Mouse (Mus musculus) forebrain, embryonic 13.5 days (tissue): ENCODE measurements at regions not wholly inside any gene's neighbourhood (a gene's known extent, or its start where the extent isn't known, plus 50 kb on each side); places are given as distances from the start of the nearest gene placed in this dataset.

Experiments
- ATAC-seq: fragments of 200-750 bp; cut with Nextera tagmentation; 2 replicates; pipeline ENCODE4 v1.8.0; 2017
- H3K27ac ChIP-seq: fragments of 300-500 bp; sonication (generic); 2 replicates; pipeline ENCODE4 v1.5.1; 2015; ENCODE audit warnings: inconsistent platforms, mild to moderate bottlenecking, moderate library complexity
- H3K27me3 ChIP-seq: fragments of 300-500 bp; sonication (generic); 2 replicates; pipeline ENCODE4 v1.6.1; 2015; ENCODE audit warnings: mild to moderate bottlenecking, inconsistent platforms
- H3K36me3 ChIP-seq: fragments of 300-500 bp; sonication (generic); 2 replicates; pipeline ENCODE4 v1.6.1; 2015; ENCODE audit warnings: mild to moderate bottlenecking, inconsistent platforms; ENCODE audit not compliant: poor library complexity, severe bottlenecking
- H3K4me1 ChIP-seq: fragments of 300-500 bp; sonication (generic); 2 replicates; pipeline ENCODE4 v1.6.1; 2015; ENCODE audit warnings: inconsistent platforms
- H3K4me2 ChIP-seq: fragments of 300-500 bp; sonication (generic); 2 replicates; pipeline ENCODE4 v1.6.1; 2015; ENCODE audit warnings: inconsistent platforms, mild to moderate bottlenecking, moderate library complexity
- H3K4me3 ChIP-seq: fragments of 300-500 bp; sonication (generic); 2 replicates; pipeline ENCODE4 v1.5.1; 2015; ENCODE audit warnings: mild to moderate bottlenecking, inconsistent platforms
- H3K9ac ChIP-seq: fragments of 300-500 bp; sonication (generic); 2 replicates; pipeline ENCODE4 v1.6.1; 2015; ENCODE audit warnings: mild to moderate bottlenecking, inconsistent platforms
- H3K9me3 ChIP-seq: fragments of 300-500 bp; sonication (generic); replicated peaks from 2 replicates; pipeline ENCODE4 v1.6.1; 2016; ENCODE audit warnings: inconsistent platforms
- WGBS: fragments of 180-500 bp; shearing (Covaris S2); methylation state at CpG from one replicate; pipeline ENCODE4 v1.1.7; 2015; 5-methylcytosine and 5-hydroxymethylcytosine counted together

DNA sequence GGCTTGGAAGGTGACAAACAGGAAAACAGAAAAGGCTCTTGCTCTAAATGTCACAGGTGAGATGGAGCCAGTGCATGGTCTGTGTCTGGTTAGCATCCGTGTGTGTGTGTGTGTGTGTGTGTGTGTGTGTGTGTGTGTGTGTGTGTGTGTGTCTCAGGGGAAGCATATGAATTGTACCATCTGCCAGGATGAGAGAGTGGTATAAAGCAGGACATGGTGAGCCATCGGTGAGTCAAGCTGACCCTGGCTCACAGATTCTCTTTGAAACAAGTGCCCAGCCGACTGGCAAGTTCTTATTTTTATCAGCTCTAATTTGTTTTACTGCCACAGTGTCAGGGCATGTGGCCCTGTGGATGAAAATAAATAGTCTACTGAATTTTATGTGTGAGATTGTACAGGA is 153.6 kb upstream of the Phyhipl start:
- no peaks in the 10 kb centered on the region for H3K27me3 ChIP-seq
- no peak overlapping the region for H3K4me3 ChIP-seq
- 80% methylated on average over 3 of the region's 3 CpGs for WGBS
- H3K9me3 ChIP-seq = no peaks in the 10 kb centered on the region
- no peak overlapping the region for H3K4me2 ChIP-seq
- H3K36me3 ChIP-seq = no peaks in the 10 kb centered on the region
- no peak overlapping the region for H3K9ac ChIP-seq
- no peak overlapping the region for H3K27ac ChIP-seq
- no peak for ATAC-seq
- H3K4me1 ChIP-seq = peaks cover 6% of the 10 kb centered on the region; the same call in 1 of the 2 replicates

DNA sequence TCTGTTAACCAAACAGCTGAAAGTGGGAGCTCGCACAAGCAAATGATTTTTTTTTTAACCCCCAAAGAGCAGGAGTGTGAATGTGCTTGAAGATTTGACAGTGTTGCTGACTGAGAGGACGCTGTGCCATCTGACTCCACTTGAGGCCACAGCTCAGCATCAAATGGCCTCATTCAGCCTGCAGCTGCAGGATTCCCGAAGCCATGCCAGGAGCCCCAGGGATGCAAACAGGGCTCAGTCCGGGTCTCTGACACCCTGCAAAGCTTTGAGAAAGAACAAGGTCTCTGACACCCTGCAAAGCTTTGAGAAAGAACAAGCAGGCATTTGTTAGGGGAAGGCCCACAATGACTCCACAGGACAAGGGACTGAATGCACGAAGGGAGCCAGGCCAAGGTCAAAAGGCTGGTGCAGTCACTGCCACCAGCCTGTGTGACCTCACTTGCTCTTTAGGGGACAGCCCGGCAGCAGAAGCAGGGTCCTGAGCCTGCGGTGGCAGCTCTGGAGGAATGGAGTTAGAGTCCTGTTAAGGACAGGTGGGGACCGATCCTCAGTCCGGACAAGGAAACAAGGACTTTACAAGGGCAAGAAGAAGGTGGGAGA is 151.1 kb upstream of the Phyhipl start:
- H3K9me3 ChIP-seq = no peaks in the 10 kb centered on the region
- 0 out of 2 replicates have a peak, but pooled peaks have one; percentile 51 for ATAC-seq
- H3K4me1 ChIP-seq = peaks cover 6% of the 10 kb centered on the region; the same call in 1 of the 2 replicates
- 38% methylated on average over 9 of the region's 9 CpGs for WGBS
- no peak overlapping the region for H3K4me3 ChIP-seq
- no peak overlapping the region for H3K9ac ChIP-seq
- no peak overlapping the region for H3K27ac ChIP-seq
- no peaks in the 10 kb centered on the region for H3K27me3 ChIP-seq
- H3K4me2 ChIP-seq = no peak overlapping the region
- H3K36me3 ChIP-seq = no peaks in the 10 kb centered on the region

DNA sequence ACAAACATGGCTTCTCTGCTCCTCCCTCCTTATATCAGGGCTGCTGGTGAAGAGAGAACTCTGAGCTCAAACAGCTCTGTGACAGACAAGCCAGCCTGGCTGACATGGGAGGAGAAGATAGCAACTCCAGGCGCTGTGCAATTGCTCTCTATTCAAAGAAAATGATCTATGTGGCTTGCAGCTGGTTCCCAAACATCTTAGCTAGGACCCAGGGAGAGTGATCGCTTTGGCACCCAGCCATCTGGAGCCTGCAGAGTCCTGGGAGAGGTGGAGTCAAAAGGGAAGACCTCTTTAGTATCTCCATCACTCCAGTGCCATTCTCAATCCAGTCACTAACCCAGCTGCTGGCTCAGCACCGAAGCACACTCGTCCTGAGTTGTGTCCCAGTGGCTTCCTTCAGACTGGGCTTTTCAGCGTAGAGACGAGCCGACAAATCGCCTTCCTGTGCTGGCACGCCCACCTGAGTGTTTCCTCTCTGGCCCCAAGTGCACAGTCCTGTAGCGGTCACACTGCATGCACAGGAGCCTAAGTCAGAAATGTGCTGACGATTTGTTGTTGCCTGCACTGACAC is 145.1 kb upstream of the Phyhipl start:
- H3K4me2 ChIP-seq = no peak overlapping the region
- WGBS = 74% methylated on average over 11 of the region's 11 CpGs

DNA sequence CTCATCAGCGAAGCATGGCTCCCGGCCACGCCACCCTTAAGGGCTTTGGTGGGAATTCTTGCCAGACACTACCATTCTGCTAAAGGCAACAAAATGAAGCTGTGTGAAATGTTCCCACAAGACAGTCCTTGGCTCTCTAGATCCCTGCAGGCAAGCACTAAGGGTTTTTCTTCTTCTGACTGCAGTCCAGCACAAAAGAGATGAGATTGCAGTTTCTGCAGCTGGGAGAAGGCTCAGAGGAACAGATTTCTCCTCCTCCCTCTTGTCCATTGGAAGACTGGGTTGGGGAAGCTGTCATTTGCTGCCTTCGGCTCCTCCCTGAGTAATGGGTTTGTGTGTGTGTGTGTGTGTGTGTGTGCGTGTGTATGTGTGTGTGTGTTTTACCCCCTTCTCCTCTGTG is 144.1 kb upstream of the Phyhipl start:
- peak; percentile 48; the same call in 1 of the 2 replicates for ATAC-seq
- peaks cover 11% of the 10 kb centered on the region; the same call in 1 of the 2 replicates for H3K4me1 ChIP-seq
- 95% methylated on average over 5 of the region's 5 CpGs for WGBS
- peak overlapping the region; percentile 20; the same call in 1 of the 2 replicates for H3K27ac ChIP-seq
- no peak overlapping the region for H3K4me2 ChIP-seq
- H3K36me3 ChIP-seq = no peaks in the 10 kb centered on the region
- H3K27me3 ChIP-seq = no peaks in the 10 kb centered on the region
- no peaks in the 10 kb centered on the region for H3K9me3 ChIP-seq
- H3K9ac ChIP-seq = no peak overlapping the region
- H3K4me3 ChIP-seq = no peak overlapping the region

More for the DNA sequence above, 145.1 kb upstream of the Phyhipl start:
- H3K27me3 ChIP-seq = no peaks in the 10 kb centered on the region
- ATAC-seq = peak; percentile 80
- H3K9me3 ChIP-seq = no peaks in the 10 kb centered on the region
- peak overlapping the region; percentile 20 for H3K27ac ChIP-seq
- peak overlapping the region; percentile 8; the same call in 1 of the 2 replicates for H3K9ac ChIP-seq
- H3K36me3 ChIP-seq = no peaks in the 10 kb centered on the region
- peaks cover 11% of the 10 kb centered on the region; the same call in 1 of the 2 replicates for H3K4me1 ChIP-seq
- H3K4me3 ChIP-seq = no peak overlapping the region

DNA sequence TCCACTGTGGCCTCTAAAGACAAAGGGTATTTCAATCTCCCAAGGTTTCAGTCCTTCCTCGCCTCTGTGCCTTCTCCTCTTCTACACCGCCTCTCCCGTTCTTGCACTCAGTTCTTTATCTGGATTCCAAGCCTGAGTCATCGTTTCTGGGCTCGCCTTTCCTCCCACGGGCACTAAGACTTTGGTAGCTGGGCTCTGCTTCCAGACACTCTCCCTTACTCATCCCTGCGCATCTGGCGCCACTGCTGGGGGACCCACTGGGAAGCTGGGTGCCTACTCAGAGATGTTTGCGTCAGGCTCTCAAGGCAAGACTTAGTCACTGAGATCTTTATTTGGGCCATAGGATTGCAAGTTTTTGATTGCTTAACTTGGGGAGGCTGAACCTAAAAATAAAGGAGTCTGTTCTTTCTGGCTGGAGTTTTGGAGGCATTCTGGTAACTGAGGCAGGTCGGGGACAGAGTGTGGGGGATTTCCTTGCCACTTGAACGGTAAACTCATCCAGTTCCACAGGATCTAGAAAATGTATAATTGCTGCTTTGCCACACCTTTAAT is 143.5 kb upstream of the Phyhipl start:
- H3K9me3 ChIP-seq = no peaks in the 10 kb centered on the region
- H3K9ac ChIP-seq = no peak overlapping the region
- peaks cover 11% of the 10 kb centered on the region; the same call in 1 of the 2 replicates for H3K4me1 ChIP-seq
- no peak for ATAC-seq
- no peaks in the 10 kb centered on the region for H3K27me3 ChIP-seq
- H3K4me3 ChIP-seq = no peak overlapping the region
- 0 out of 2 replicates have a peak overlapping the region, but pooled peaks have one; percentile 20 for H3K27ac ChIP-seq
- no peaks in the 10 kb centered on the region for H3K36me3 ChIP-seq
- no peak overlapping the region for H3K4me2 ChIP-seq
- WGBS = 93% methylated on average over 11 of the region's 11 CpGs

DNA sequence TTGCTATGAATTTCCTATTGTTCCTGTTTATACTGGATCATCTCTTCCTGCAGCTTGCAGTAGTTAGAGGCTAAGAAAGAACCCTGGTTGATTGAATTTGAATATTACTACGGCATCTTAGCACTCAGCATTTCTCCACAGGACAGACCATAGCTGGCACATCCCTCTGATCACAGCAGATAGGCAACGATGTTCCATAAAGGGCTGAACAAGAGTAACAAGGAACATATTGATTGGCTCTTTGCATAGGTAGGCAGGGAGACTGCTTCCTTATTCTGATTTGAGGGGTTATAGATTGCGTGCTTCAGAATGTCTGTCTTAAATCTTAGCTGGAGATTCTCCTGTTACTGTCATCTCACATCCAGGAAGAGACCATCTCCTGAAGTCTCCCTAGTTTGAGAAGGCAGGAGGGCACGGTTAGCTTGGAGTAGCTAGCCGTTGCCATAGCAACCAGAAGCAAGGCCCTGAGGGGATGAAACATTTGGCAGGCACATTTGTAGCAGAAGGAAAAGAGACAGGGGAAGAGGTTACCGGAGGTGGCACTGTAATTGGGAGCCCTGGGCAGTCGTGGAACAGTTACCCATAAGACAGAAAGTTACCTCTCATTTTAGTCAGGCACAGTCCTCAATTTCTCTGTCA is 133.2 kb upstream of the Phyhipl start:
- ATAC-seq = peak; percentile 51
- Histone ChIP-seq H3K36me3 (no peaks in the 10 kb centered on the region), H3K27ac (no peak overlapping the region), H3K4me1 (peaks cover 9% of the 10 kb centered on the region), H3K4me3 (no peak overlapping the region), H3K4me2 (no peak overlapping the region), H3K9ac (no peak overlapping the region), H3K9me3 (no peaks in the 10 kb centered on the region), H3K27me3 (no peaks in the 10 kb centered on the region)
- 59% methylated on average over 7 of the region's 7 CpGs for WGBS

DNA sequence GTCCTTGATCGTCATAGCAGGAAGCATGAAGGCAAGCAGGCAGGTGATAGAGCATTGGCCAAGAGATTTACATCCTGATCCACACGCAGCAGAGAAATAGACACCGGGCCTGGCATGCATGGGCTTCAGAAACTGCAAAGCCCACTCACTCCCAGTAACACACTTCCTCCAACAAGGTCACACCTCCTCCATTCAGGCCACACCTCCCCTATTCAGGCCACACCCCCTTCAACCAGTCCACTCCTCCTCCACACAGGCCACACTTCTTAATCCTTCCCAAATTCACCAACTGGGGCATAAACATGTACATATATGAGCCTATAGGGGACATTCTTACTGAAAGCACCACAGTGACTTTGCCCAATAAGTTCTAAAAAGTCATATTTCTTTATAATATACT is 125.3 kb upstream of the Phyhipl start:
- Histone ChIP-seq H3K27me3 (no peaks in the 10 kb centered on the region), H3K9me3 (no peaks in the 10 kb centered on the region), H3K9ac (no peak overlapping the region), H3K4me1 (no peaks in the 10 kb centered on the region), H3K36me3 (no peaks in the 10 kb centered on the region), H3K4me2 (no peak overlapping the region), H3K27ac (no peak overlapping the region), H3K4me3 (no peak overlapping the region)
- no peak; the same call in 1 of the 2 replicates for ATAC-seq
- WGBS = 91% methylated on average over 3 of the region's 3 CpGs

- Histone ChIP-seq H3K9ac (no peak overlapping the region), H3K27ac (no peak overlapping the region), H3K4me3 (no peak overlapping the region), H3K27me3 (no peaks in the 10 kb centered on the region), H3K4me1 (no peaks in the 10 kb centered on the region), H3K9me3 (no peaks in the 10 kb centered on the region), H3K36me3 (no peaks in the 10 kb centered on the region), H3K4me2 (no peak overlapping the region)
- no peak for ATAC-seq
- 73% methylated on average over 11 of the region's 11 CpGs for WGBS
These were observed 122.8 kb upstream of the Phyhipl start for GRCm38 (mm10) chr10:70778596-70778995.

- no peaks in the 10 kb centered on the region for H3K9me3 ChIP-seq
- ATAC-seq = no peak
- no peak overlapping the region for H3K4me2 ChIP-seq
- H3K9ac ChIP-seq = no peak overlapping the region
- no peak overlapping the region for H3K27ac ChIP-seq
- no peak overlapping the region for H3K4me3 ChIP-seq
- WGBS = 75% methylated on average over 2 of the region's 2 CpGs
- H3K36me3 ChIP-seq = no peaks in the 10 kb centered on the region
- H3K4me1 ChIP-seq = no peaks in the 10 kb centered on the region
- no peaks in the 10 kb centered on the region for H3K27me3 ChIP-seq
These were observed 118.8 kb upstream of the Phyhipl start for GRCm38 (mm10) chr10:70774571-70774970.

GRCm38 (mm10) chr10:70774159-70774558 is 118.4 kb upstream of the Phyhipl start:
- 76% methylated on average over 3 of the region's 4 CpGs for WGBS
- H3K4me1 ChIP-seq = no peaks in the 10 kb centered on the region

DNA sequence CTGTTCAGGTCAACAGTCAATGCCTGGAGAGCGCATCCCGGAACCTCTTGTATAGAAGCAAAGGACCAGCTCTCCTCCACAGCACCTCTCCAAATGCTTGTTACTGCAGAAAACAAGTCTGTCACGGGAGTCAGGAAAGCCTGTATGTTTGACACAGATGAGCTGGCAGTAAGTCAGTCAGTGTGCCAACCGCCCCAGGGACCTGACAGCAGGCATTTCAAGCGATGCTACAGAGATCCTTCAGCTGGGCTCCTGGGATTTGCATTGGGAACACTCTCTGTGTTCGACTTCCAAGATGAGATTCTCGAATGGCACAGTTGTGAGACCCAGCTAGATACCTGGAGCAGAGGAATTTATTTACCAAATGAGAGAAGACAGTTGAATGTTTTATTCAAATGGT is 111.7 kb upstream of the Phyhipl start:
- Histone ChIP-seq H3K9me3 (no peaks in the 10 kb centered on the region), H3K4me2 (no peak overlapping the region), H3K4me1 (no peaks in the 10 kb centered on the region), H3K4me3 (no peak overlapping the region), H3K9ac (no peak overlapping the region), H3K36me3 (no peaks in the 10 kb centered on the region), H3K27me3 (no peaks in the 10 kb centered on the region), H3K27ac (no peak overlapping the region)
- 90% methylated on average over 7 of the region's 7 CpGs for WGBS
- no peak for ATAC-seq

More at GRCm38 (mm10) chr10:70774159-70774558, 118.4 kb upstream of the Phyhipl start:
- Histone ChIP-seq H3K4me3 (no peak overlapping the region), H3K27ac (no peak overlapping the region), H3K9ac (no peak overlapping the region), H3K36me3 (no peaks in the 10 kb centered on the region), H3K4me2 (no peak overlapping the region), H3K9me3 (no peaks in the 10 kb centered on the region), H3K27me3 (no peaks in the 10 kb centered on the region)
- ATAC-seq = no peak

DNA sequence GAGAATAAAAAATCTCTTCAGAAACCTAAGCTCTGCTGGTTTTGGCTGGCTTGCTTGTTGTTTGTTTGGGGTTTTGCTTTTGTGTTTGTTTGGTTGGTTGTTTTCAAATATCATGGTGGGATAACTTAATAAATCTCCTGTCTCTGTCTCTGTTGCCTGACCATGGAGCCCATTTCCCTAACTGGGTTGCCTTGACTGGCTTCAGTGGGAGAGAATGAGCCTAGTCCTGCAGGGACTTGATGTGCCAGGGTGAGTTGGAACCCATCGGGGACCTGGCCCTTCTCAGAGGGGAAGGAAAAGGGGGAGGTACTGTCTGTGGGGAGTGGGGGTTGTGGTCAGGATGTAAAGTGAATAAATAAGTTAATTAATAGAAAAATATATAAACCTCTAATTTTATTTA is 111.1 kb upstream of the Phyhipl start:
- no peak for ATAC-seq
- H3K27ac ChIP-seq = no peak overlapping the region
- H3K4me3 ChIP-seq = no peak overlapping the region
- no peaks in the 10 kb centered on the region for H3K4me1 ChIP-seq
- H3K9ac ChIP-seq = no peak overlapping the region
- 82% methylated on average over 1 of the region's 1 CpGs for WGBS
- no peaks in the 10 kb centered on the region for H3K9me3 ChIP-seq
- no peak overlapping the region for H3K4me2 ChIP-seq
- H3K27me3 ChIP-seq = no peaks in the 10 kb centered on the region
- no peaks in the 10 kb centered on the region for H3K36me3 ChIP-seq
